Mouse (Mus musculus): ENCODE measurements around the gene Mtf2.

Mtf2 gene

DNA sequence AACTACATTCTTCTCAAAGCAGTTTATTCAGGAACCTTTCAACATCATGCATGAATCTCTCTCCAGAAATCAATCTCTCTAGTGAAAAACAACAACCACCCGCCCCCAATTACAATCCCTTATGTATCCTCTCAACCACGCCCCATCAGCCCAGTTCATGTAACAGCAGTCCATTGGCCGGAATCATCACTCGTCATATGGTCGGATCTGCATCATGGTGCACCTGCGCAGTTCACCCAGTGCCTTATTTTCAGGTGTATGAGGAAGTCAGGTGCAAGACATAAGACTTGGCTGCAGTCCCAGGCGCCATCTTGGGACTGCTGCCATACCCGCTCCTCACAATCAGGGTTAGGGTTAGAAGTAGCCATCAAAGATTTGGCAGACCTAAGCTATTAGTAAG, 27.3 kb downstream of the Mtf2 start:
- WGBS: 94% methylated on average over 8 of the region's 8 CpGs

DNA sequence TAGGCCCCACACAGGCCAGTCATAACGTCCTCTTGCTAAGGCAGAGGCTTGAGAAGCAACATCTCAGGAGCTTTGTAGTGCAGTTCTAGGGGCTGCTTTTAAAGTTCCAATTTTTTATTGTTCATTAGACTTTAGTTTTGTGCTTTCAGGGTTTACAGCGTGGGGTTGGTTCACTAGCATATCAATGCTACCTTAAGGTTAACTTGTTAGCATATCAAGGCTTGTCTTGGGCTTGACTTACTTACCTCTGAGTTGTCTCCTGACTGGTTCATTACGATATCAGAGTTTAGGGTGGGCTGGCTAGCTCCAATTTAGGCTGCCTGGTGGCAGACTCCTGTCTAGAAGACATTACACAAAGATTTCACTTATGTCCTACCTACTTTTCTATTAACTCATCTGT, 32.2 kb downstream of the Mtf2 start:
- 88% methylated on average over 3 of the region's 3 CpGs for WGBS

- 77% methylated on average over 5 of the region's 5 CpGs for WGBS
Measured at GRCm38 (mm10) chr5:108104306-108104705, 38.8 kb downstream of the Mtf2 start.

DNA sequence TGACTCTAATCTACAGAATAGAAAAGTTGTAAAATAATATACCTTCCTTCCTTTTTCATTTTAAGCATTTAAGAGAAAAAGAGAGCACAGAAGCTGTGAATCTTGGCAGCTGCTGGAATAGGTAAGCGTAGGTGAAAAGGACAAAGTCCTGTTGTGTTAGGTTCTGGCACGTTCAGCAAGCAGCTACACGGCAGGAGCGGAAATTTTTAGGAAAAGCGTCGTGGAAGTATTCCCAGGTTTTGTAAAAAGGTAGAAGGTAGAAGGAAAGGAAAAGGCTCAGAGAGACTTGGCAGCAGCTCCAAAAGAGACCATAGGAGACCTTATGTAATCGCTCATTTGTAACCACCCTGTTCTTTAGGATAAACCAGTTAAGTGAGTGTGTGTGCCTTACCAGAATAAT, 43.9 kb downstream of the Mtf2 start:
- 76% methylated on average over 7 of the region's 7 CpGs for WGBS

GRCm38 (mm10) chr5:108117693-108118092, 52.2 kb downstream of the Mtf2 start:
- WGBS: 90% methylated on average over 4 of the region's 4 CpGs

GRCm38 (mm10) chr5:108120221-108120900, 54.9 kb downstream of the Mtf2 start:
- WGBS: 90% methylated on average over 9 of the region's 9 CpGs

DNA sequence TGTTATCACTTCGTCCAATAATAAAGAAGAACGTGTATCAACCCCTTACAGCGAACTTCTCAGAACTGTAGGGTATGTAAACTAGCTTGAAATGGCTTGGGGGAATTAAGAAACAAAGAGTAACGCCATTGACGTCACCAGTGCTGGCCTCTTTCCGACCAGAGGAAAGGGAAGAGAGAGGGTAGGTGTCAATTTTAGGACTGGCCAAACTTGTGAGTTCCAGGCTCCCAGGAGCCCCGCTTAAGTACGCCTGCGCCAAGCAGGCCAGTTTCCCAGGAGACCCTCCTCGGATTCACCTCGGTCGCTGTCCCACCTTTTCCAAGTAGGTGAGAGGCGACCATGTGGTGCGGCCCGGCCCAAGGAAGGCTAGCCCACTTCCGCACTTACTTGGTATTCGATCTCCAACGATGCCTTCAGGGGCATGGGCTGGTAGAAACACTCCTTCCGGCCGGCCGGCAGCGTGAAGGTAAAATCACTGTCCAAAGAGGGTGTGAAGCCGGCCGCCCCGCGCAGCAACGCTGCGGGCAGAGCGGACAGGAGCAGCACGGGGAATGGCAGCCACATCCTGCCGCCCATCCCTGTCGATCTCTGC, 66.5 kb downstream of the Mtf2 start:
- under 1% methylated on average over 32 of the region's 32 CpGs for WGBS

- WGBS: under 1% methylated on average over 65 of the region's 65 CpGs
Measured at GRCm38 (mm10) chr5:108132441-108133243, 67.2 kb downstream of the Mtf2 start, which contains the start of the genes Tmed5 and Ccdc18. Gene Tmed5, minus strand, starts transcription at chr5:108132620. Gene Ccdc18, plus strand, starts transcription at chr5:108132875.

DNA sequence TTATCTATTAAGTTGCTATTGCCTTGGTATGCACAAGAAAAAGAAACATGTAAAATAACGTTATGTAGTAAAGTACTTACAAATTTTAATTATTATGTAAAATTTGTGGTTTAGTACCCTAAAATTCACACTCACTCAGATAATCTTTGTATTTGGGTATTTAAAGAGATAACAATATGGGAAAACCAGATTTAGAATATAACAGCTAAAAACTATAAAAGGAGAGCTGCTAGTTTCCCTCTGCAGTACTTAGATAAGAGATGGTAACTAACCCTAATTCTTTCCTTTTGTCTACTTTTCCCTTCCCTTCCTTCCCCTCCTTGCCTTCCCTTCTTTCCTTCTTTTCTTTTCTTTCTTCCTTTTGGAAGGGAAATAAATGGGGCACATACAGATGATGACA, 87.1 kb downstream of the Mtf2 start:
- 93% methylated on average over 1 of the region's 1 CpGs for WGBS
